Mouse (Mus musculus) lung, postnatal 0 days (tissue): ENCODE measurements around the gene Fnbp1.

Experiments used
- CTCF ChIP-seq: IDR thresholded peaks from 2 replicates; pipeline ENCODE4 v1.5.1; 2016; ENCODE audit warnings: antibody characterized with exemption, mild to moderate bottlenecking
- EP300 ChIP-seq: IDR thresholded peaks from 2 replicates; pipeline ENCODE4 v1.6.1; 2016; ENCODE audit warnings: antibody characterized with exemption, mild to moderate bottlenecking, control low read depth

DNA sequence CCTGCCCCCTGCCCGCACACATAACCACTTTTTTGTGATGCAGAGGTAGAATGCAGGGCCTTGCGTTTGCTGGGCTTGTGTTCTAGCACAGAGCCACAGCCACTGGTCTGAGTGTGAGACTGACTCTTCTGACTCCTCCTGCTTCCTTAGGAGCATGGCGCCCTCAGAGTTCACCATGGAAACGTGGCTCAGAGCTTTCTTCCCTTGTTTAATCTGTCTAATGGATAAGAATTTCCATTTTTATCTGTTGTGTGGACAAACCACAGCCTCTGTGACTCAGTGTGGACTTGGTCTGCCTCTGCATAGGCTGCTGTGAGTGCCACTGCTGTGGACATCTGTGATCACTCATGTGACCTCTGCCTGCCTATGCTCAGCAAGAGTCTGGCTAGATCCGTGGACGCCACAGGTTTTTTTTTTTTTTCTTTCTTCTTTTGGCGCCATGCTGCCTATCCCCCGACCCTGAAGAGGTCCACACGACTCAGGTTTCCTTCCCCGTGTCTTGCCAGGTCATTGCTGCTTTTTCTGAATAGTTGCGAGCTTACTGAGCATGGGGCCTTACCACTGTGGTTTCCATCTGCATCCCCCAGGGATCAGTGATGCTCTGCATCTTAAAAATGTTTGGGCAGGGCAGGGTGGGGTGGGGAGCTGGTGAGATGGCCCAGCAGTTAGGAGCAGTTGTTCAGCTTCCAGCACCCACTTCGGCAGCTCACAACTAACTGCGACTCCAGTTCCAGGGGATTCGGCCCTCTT is 128.3 kb downstream of the Fnbp1 start:
- TF ChIP-seq CTCF (no peak), EP300 (no peak)
